Mouse (Mus musculus) gastrocnemius, postnatal 14 days (tissue): Measurements from ENCODE around the gene Nipsnap3a. TPM values are rescaled to one million over a fixed set of nuclear protein-coding genes. Genes with fewer than 3 reads are reported as not detected.

ENCODE experiments used
- DNase-seq: peaks from one replicate; pipeline ENCODE4 v3.0.0; 2021; ENCODE audit warnings: mixed read lengths
- intact Hi-C: fragments of 180-260 bp; cut with DNase I; formaldehyde crosslinking; loops from one replicate; pipeline ENCODE4 v1.15.1; 2025; ENCODE audit warnings: low total_unique reads
- total RNA-seq, 2 experiments: library from RNA; stranded (reverse); gene quantifications; 2 replicates each; pipeline ENCODE4 v1.2.3; 2021

The Nipsnap3a gene
- total RNA-seq, 2 experiments from 2014 or later = not detected

DNA sequence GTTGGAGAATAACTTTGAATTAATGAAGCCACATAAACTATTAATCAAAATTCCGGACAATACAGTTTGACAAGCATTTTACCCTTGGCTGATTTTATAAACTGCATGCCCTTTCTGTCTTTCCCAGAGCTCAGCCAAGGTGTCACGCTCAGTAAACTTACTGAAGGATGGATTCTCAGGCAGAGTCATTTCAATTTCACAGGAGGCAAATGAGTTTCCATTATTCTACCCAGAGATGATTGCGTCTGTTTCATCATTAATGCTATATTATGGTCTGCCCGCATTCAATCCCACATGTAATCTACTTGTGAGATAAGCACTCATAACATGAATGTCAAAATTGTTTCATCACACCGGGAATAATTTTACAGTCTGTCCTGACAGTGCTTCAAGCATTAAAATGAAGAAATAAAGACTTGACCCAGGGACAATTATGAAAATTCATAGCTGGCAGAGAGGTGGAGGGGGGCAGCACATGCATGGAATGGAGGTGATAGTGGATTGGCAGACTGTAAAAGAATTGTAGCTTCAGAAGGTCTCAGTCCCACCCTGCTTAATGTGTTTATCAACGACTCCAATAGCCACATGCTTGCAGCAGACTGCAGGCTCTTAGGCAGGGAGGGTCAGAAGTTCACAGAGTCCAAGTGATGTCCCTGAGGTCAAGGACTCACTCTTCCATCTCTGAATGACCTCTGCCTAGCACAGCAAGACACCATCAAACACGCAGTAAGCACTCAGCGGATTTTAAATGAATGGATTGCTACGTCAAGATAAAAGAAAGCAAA lies 57.4 kb downstream of the Nipsnap3a start:
- no peak for DNase-seq
- intact Hi-C loops = no loop called here

Other genes starting within 250 kb of the Nipsnap3a start
- gene Olfr275, start 174.7 kb upstream of the Nipsnap3a start, total RNA-seq = not detected
- not detected for gene Olfr273, start 130.0 kb upstream of the Nipsnap3a start, total RNA-seq
- not detected for gene Olfr272, start 70.1 kb upstream of the Nipsnap3a start, total RNA-seq
- gene Olfr270, start 24.7 kb upstream of the Nipsnap3a start, total RNA-seq = not detected
- 1 to 10 TPM; 4.5 to 6.5 TPM for gene Nipsnap3b, start 22.6 kb downstream of the Nipsnap3a start, total RNA-seq
- 10 to 100 TPM; 14.7 to 25.4 TPM for gene Abca1, start 170.6 kb downstream of the Nipsnap3a start, total RNA-seq